Mouse (Mus musculus) 3T3-L1 (cell line): Measurements from ENCODE around the gene Camk2n1.
A peak's percentile ranks its signal among the peaks of the same experiment; 100 is the strongest.
"Not testable (repeated sequence)": the region's sequence is repeated elsewhere in the genome, so short reads cannot be mapped to it uniquely, and the experiment has no call there.

Experiments
- DNase-seq: peaks from one replicate; pipeline ENCODE4 v3.0.0-alpha.2; 2015; ENCODE audit warnings: low read depth, low spot score

Camk2n1 gene

DNA sequence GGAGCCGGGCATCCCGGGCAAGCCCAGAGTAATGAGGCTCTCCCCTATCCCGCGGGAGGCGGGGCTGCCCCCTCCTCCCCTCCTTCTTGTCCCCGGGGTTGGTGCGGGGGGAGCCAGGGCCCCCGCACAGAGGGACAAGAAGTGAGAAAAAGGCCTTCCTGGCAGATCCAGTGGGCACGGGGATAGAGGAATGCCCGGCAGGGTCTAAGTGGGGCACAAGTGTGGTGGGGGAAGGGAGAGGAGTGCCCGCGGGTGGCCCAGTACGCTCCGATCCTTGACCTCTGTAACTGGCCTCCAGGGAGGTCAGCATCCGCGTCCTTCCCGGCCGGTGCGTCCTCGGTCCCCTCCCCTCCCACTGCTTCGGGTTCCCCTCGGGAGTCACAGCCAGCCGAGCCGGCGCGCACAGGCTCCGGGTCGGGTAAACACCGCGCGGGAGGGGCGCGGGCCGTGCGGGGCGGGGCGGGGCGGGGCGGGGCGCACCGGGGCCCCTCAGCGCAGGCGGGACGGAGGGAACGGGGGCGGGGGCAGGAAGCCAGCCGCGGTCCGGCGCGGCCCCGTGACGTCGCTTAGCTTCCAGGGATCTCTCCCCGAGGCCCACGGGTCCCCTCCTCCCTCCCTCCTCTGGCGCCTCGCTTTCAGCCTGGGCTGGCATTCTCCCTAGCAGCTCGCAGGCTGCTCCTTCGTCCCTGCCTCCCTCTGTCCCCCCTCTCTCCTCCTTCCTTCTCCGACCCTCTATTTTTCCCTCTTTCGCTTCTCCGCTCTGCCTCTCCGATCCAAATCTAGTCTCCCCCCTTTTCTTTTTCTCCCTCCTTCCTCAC is at the start of gene Camk2n1:
Gene Camk2n1 (plus strand): TSS at position 562 of the 818 bp plus-strand sequence.
- DNase-seq, result no peak

- DNase-seq, result peak; percentile 49
These were observed 49.3 kb upstream of the Camk2n1 start for GRCm38 (mm10) chr4:138404806-138405205.

- DNase-seq, result no peak
These were observed 46.5 kb upstream of the Camk2n1 start for GRCm38 (mm10) chr4:138407479-138408194.

GRCm38 (mm10) chr4:138411011-138411410 is 43.1 kb upstream of the Camk2n1 start:
- DNase-seq, result no peak

DNA sequence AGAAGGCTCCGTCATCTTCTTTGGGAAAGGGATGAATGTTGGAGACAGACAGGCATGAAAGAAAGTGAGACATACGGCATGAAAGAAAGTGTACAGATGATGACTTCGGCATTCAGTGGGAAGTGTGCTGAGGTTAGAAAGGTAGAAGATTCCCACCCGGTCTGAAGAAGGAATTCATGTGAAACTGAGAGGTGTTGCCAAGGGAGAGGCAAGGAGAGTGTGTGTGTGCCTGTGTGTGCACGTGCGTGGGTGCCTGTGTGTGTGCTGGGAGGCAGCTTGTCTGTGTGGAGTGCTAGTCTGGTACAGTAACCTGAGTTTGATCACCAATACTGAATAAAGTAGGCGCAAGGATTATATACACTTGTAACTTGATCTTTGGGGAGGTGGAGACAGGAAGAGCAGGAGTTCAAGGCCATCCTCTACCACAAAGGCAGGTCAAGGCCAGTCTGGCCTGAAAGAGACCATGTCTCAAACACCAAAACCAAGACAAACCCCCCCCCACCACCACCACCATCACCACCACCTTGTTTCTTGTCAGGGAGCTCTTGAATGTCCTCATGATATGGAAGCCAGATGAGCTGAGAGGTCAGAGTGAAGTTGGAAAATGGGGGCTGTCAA is 42.5 kb upstream of the Camk2n1 start:
- DNase-seq, result no peak

GRCm38 (mm10) chr4:138414725-138415124 is 39.4 kb upstream of the Camk2n1 start:
- no peak for DNase-seq

- DNase-seq, result no peak
These were observed 38.1 kb upstream of the Camk2n1 start for GRCm38 (mm10) chr4:138415991-138416390.

DNA sequence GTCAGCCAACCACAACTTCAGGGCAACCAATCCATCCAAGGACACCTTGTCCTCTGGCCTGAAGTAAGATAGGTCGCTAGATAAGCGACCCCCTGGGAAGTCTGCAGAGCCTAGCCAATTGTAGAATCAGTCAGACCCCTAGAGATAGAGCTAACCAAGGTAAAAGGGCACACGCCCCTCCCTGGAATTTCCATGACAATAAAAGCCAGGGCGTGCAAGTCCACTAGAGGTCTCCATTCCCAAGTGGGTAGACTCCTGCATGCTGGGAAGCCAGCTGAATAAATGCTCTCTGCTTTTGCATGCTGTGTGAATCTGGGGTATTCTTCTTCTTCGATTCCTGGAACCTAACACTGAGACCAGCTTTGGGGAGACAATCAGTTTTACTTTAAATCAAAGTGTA is 37.7 kb upstream of the Camk2n1 start:
- no peak for DNase-seq

- DNase-seq, result no peak
These were observed 36.2 kb upstream of the Camk2n1 start for GRCm38 (mm10) chr4:138417882-138418281.

GRCm38 (mm10) chr4:138418340-138418957 is 35.7 kb upstream of the Camk2n1 start:
- DNase-seq, result no peak

GRCm38 (mm10) chr4:138425028-138425427 is 29.1 kb upstream of the Camk2n1 start:
- DNase-seq, result no peak

- DNase-seq, result not testable (repeated sequence)
These were observed 28.5 kb upstream of the Camk2n1 start for GRCm38 (mm10) chr4:138425604-138426003.

GRCm38 (mm10) chr4:138426778-138427705 is 27.1 kb upstream of the Camk2n1 start:
- peak; percentile 83 for DNase-seq

GRCm38 (mm10) chr4:138429778-138430177 is 24.3 kb upstream of the Camk2n1 start:
- DNase-seq, result peak; percentile 51

- no peak for DNase-seq
These were observed 22.8 kb upstream of the Camk2n1 start for GRCm38 (mm10) chr4:138431340-138431739.

DNA sequence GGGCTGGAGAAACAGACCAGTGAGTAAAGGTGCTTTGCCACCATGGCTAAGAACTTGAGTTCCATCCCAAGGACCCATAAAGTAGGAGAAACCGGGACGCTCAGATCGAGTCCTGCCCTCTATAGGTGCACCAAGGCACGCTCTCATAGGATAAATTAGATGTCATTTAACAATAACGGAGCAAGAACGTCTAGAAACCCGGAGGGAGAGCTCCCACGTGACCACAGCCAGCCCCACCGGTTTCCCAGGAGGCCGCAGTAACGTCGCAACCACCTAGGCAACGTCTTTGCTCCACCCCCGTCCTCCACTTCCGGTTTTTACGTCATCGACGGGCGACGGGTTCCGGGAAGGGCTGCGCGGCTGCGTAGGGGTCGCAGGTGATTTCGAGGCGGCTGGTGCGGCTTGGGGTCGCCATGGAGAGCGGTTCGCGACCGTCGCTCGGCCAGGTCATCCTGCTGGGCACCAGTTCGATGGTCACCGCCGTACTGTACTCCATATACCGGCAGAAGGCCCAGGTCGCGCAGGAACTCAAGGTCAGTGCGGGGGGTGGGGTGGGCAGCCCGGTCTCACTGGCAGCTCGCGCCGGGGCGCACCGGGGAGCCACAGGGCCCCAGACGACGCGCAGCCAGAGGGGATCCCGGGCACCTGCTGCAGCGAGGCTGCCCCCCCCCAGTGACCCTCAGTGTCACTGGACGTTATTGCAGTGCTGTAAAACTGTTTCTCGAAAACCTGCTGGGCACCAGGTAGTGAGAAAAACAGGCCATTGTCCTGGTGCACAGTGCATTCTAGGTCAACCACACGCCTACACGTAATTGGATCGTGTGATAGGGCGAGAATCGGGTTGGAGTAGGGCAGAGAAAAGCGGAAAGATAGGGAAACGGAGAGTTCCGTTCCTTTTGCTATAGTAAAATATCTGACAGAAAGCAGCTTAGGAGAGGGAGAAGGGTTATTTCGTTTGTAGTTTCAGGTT is 19.5 kb upstream of the Camk2n1 start, which contains the start of gene Mul1:
Gene Mul1 (plus strand): TSS at position 325 of the 970 bp plus-strand sequence.
- DNase-seq, result peak; percentile 93

- DNase-seq, result no peak
These were observed 14.1 kb upstream of the Camk2n1 start for GRCm38 (mm10) chr4:138440062-138440461.

DNA sequence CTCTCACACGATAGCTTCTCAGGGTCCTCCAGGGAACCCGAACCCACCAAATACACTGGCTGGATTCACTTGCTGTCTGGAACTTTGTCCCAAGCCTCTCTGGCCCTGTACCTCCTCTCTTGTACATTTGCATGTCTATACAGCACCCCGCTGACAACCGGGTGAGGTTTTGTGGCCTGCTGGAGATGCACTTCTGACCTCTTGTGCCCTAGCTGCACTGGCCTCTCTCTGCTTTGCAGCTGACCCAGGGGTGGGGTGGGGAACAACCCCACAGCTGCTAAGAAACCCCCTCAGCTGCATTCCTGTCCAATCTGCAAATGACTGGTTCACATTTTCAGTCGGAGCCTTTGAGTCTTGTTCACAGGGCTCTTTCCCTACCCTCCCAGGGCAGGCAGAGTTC is 9.2 kb upstream of the Camk2n1 start:
- no peak for DNase-seq

GRCm38 (mm10) chr4:138446981-138447380 is 7.1 kb upstream of the Camk2n1 start:
- no peak for DNase-seq

GRCm38 (mm10) chr4:138447387-138447786 is 6.7 kb upstream of the Camk2n1 start:
- DNase-seq, result peak; percentile 87
